Mouse (Mus musculus): ENCODE results near the gene Il2ra.

The Il2ra gene

DNA sequence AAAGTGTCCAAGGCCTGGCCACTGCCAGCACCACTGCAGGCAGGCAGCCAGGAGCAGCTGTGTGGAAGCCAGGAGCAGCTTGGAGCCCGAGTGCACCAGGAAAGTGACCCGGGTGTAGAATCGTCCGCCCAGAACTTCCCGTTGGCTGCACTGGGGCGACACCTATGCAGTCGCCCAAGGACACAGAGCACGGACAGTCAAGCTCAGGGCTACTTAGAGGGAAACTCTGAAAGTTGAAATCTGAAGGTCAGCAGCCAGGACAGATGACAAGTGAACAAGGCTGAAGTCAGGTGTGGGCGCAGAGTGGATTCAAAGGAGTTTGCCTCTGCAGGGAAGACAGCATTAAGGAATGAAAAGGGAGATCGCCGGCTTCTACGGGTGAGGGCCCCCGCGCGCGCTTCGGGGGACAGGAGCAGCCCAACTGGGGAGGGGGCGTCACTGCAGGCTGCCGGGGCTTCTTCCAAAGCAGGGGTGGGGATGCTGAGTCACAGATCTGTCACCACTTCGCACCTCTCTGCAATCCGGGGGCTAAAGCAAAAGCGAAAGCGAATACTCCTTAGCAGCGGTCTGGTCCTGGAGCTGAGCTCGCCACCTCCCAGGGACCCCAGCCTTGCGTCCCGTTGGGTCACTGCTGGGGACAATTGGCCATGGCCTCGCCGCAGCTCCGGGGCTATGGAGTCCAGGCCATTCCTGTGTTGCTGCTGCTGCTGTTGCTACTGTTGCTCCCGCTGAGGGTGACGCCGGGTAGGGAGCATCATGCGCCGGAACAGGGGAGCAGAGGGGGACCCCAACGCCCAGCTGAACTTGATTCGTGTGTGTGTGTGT lies 62.8 kb downstream of the Il2ra start, which contains the start of gene Il15ra:
TSS of gene Il15ra (plus strand) at position 90 of the 825 bp plus-strand sequence.
- peak; percentile 40 to 48 for DNase-seq (ENCODE audit: low spot score in 2 of 2)

DNA sequence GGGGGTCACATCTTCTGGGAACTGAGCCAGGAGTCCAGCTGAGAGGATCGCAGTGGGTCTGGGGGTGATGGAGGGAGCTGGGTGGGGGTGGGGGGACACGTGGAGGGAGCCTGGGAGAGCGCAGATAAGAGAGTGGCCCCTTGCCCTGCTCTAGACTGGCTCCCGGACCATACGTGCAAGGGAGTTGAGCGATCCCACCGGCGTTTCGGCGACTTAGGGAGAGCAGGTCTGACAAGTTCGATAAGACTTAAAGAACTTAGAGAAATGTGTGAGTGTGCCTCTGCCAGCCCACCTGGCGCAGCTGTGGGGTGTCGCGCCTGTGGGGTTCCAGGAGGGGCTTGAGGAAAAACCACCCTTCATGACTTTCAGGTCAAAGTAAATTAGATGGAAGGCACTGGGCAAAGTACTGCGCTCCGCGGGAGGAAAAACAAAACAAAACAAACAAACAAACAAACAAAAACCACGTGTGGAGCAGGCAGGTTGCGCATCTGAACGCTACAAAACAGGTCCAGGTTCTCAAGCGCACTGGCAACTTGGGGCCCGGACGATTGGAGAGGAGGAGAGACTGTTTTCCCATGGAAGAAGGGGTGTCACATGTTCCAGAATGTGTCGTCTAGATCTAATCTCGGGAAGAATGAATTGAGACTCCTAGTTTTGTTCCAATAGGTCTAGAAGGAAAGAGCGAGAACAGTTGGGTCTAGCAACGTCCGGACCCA lies 63.6 kb downstream of the Il2ra start:
- no peak for DNase-seq (ENCODE audit: low spot score in 2 of 2)

DNA sequence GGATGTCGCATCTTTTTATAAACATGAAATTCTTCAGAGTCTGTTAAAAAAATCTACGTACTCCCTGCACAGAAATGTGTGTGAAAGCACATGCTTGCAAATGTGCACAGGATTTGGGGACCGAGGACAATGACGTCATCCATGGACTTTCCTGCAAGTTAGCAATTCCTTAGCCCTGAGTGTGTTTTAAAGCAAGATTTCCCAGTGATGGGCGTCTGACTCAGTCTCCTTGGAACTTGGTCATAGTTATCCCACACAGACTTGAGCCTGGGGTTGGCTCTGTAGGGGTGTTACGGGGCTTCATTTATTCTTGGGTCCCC lies 64.1 kb downstream of the Il2ra start:
- no peak for DNase-seq (ENCODE audit: low spot score in 2 of 2)

DNA sequence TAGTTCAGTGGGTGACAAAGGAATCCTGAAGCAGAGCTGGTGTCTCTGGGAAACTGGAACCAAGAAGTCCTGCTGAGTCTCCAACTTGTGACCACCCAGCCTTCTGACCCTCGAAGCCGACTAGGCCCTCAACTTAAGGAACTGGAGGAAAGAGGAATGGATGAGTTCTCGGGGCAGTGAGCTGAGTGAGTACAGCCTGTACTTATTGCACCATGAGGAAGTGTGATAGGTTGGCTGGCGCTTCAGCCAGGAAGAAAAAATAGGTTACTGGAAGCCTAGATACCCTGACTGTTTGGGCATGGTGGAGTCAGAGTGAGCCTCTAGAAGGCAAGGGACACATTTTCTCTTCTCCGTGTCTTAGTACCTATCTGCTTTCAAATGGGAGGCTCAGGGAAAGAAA lies 65.9 kb downstream of the Il2ra start:
- no peak for DNase-seq (ENCODE audit: low spot score in 2 of 2)

DNA sequence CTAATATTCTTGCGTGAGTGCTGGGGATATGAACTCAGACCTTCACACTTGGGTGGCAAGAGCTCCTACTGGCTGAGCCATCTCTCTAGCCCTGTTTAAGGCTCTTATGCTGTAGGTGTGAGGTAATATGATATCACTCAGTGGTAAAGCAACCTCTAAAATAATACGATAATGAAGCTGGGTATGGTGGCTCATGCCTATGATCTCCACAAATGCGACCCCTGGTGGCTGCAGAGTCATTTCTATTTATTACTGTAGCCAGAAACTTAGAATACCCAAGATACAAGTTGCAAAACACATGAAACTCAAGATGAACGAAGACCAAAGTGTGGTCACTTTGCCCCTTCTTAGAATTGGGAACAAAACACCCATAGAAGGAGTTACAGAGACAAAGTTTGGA lies 67.5 kb downstream of the Il2ra start:
- peak; percentile 16 to 29 for DNase-seq (ENCODE audit: low spot score in 2 of 2)

DNA sequence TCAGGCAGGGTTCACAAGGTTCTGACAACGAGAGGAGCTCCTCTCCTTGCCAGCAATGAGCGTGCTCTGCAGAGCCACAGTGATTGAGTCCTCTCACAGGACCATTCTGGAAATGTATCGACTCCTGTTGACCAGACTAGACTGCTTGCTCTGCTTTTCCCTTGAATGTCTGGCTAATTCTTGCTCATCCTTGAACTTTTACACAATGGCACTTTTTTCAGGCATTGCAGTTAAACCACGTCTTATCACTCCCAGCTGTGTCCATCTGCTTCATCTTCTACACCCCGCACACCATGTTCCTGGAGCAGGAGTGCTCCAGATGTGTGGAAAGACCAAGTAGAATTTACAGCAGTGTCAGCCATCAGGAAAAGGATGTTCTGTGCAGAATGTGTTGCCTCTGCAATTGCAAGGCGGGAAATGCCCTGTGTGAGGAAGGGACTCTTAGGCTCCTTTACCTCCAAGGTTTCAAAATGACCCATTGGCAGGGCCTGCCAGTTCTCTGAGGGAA lies 69.9 kb downstream of the Il2ra start:
- no peak for DNase-seq (ENCODE audit: low spot score in 2 of 2)

DNA sequence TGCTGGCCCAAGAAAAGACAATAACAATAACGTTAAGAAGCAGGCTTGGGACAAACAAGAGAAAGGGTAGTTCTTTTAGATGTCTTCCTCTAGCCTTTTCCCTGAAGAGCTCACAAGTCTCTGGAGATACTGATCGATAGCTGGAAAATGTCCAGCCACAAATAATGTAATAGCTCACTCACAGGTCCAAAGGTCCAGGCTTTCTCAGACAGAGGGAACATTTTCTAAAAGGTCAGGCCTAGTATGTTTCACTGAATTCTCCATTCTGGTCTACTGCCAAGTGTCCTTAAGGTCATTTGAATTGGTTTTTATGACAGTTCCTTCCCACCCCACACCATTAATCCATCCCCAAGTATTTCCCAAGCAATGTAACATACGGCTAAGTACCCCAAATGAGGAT lies 70.4 kb downstream of the Il2ra start:
- DNase-seq (ENCODE audit: low spot score in 2 of 2) = no peak

DNA sequence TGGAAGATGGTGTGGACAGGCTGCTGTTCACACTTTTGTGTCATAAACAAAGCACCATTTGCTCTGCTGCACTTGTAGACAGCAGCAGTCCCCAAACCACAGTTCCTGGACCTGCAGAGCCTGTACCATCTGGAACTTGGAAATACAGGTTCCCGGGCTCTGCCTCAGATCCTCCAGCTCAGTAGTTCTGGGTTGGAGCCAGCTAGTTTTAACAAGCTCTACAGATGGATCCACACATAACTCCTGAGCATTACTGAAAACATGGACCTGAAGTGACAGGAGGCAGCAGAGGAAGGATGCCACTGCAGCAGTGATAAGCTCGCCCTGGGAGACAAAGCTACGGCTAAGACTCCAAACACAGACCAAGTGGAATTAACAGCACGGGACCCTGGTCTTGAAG lies 71.9 kb downstream of the Il2ra start:
- no peak for DNase-seq (ENCODE audit: low spot score in 2 of 2)

DNA sequence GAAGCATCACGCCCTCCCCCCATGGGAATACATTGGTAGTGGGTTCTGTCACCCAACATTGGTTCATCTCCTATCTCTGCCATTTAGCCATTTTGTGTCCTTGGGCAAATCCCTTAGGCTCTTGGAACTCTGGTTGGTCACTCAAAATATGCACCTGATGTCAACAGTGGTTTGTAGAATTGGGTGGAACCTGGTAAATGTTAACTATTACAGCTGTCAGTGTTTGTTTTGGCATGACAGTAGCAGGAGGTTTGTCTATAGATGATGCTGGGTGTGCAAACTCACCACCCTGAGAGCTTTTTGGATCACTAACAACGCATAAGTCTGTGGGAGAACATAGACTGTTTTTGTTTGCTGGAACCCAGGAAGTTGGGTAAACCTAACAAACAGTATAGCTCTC lies 76.0 kb downstream of the Il2ra start:
- DNase-seq (ENCODE audit: low spot score in 2 of 2) = no peak

DNA sequence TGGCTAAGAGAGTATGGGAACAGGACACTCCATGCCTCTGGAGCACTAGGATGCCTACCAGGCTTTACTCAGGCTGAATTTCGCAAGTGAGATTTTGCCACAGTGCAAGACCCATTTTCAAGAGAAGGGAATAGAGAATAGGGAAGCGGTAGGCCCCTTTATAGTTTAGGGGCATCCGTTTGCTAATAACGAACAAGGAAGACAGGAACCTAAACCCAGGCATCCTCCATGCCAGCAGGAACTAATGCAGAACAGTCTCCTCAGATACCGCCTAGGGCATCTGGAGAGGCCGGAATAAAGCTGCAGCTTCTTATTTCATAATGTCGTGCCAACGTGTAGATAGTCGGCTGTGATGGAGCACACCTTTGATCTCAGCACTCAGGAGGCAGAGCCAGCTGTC lies 80.0 kb downstream of the Il2ra start:
- DNase-seq (ENCODE audit: low spot score in 2 of 2) = no peak

DNA sequence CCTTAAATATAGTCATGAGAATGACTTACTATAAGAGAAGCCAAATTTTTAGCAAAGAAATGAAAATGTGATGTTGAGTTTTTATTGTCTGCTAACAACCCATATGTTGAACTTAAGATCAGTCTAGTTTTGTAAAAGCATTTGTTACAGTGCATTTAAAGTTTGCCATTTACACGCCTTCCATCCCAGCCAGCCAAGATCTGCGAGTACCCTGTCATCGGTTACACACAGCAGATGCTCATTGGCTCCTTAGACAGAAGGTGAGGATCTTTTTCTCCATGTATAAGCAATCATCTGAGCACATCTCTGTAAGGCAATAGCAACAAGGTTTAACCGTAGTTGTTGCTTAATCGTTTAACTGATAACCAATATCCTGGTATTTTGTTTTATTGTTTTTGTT lies 85.0 kb downstream of the Il2ra start:
- no peak for DNase-seq (ENCODE audit: low spot score in 2 of 2)

DNA sequence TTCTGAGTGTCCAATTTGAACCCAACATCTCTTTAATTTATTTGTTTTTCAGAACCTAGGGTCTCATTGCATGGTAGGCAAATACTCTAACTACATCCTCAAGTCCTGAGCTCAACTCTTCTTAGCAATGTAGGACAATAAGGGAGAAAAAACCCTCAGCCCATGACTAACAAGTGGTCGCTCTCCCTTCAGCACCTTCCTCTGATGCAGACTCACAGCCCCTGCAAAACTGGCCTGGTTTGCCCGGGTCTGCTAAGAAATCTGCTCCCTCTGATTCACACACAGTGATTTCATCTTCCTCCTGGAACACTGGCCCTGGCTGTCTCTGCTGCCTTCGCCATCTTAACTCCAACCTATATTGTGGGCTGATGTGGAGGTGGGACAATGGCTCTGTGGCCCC lies 86.5 kb downstream of the Il2ra start:
- no peak for DNase-seq (ENCODE audit: low spot score in 2 of 2)

DNA sequence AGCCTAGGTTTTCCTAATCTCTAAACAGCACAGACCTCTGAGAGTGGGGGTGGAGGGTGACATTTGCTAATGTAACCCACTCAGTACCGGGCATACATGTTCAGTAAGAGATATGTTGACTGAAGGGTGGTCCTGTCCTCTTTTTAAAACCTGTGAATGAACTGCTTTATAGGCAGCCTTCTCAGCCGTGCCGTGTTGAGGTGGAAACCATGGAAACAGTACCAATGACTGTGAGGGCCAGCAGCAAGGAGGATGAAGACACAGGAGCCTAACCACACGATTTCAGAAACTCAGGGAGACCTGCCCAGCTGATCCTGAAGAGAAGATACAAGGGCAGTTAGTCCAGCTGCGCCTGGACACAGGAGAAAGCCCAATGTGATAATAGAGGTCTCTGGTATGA lies 90.4 kb downstream of the Il2ra start:
- DNase-seq (ENCODE audit: low spot score in 2 of 2) = no peak

DNA sequence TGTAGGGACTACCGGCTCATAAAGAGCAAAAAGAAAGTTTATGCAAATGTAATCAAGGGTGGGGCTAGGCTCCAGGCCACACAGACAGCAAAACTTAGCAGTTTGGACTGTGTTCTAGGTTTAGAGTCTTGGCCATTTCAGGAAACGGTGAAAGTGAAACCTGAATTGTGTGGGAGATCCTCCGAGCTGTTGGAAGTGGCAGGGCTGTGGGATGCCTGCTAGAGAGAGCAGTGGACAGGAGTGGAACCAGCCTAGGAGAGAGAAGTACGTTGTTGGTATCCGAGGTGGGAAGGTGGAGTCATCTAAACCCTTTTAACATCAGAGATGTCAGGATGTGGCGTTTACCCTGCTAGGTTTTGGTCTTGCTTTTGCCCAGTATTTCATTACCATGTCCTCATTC lies 93.2 kb downstream of the Il2ra start:
- DNase-seq (ENCODE audit: low spot score in 2 of 2) = no peak

DNA sequence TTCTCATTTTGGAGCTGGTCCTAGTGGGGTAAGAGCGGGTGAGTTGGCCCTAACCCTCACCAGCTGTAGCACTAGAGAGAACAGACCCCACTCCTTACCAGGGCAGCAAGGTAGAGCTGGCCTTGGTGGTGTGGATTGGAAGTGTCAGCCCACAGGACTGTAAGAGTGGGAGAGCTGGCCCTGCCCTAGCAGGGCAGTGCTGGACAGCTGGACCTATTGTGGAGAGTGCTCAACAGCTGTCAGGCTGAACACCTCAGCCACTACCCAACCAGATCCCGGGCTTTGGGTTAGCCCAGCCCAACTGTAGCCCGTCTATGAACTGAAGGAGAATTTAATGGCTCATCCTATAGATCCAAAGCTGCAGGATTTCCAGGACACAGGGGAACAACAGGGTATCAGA lies 96.2 kb downstream of the Il2ra start:
- DNase-seq (ENCODE audit: low spot score in 2 of 2) = no peak

DNA sequence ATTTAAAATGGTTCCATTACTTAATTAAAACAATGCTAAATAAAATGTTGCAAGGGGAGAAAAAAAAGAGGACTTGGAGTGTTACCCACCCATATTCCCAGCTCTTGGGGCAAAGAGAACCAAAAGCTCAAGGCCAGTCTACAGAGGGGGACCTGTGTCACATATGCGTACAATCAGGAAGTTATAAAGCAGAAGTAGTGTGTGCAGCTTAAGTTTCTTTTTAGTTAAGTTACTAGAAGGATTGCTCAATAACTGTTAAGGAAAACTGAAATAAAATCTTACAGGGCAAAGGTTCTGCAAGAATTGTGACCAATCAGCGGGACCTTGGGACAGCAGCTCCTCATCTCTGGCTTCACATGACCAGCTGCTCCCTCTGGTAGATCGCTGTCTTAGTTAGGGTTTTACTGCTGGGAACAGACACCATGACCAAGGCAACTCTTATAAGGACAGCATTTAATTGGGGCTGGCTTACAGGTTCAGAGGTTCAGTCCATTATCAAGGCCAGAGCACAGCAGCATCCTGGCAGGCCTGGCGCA lies 97.0 kb downstream of the Il2ra start:
- DNase-seq (ENCODE audit: low spot score in 2 of 2) = peak in 1 of 2 experiments; percentile 4

All from spleen, postnatal 36 days (tissue).